Mouse (Mus musculus) mammary gland, adult 2 months (tissue): ENCODE results near the gene Atp4b. TPM values are rescaled to one million over a fixed set of nuclear protein-coding genes. Genes with fewer than 3 reads are reported as not detected.

ENCODE experiments used
- polyA plus RNA-seq: library from polyadenylated mRNA; depleted of rRNA; stranded (reverse); fragments of >200 nt; gene quantifications from 2 replicates; pipeline ENCODE4 v1.2.3, GENCODE M21; 2012; ENCODE audit warnings: low replicate concordance; rRNA removed

Atp4b gene
- 0.82 and 1.3 TPM in 2 replicates for polyA plus RNA-seq

GRCm38 (mm10) chr8:13396725-13397124 is at the start of gene Atp4b:
Gene Atp4b (minus strand): TSS chr8:13396825.

DNA sequence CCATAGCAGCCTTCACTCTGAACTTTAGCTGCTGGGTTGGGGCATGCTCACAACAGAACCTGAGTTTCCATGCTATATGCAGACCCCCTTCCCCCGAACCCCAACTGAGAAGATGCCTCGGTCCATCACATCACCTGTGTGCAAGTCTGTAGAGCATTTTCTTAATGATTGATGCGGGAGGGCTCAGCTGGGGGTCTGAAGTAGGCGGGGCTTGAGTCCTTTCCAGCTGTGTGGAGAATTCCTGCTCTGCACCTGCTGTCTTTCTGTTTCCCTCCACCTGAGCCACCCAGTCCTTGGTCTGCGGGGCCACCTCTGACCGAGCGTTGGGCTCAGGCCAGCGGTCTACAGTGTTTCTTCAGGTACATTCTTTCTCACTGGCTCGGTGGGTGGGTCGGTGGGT is 38.3 kb upstream of the Atp4b start, which contains the start of gene Tmem255b:
Gene Tmem255b, plus strand, starts transcription at position 301 of the 400 bp plus-strand sequence.

GRCm38 (mm10) chr8:13404666-13405131 is 8.1 kb upstream of the Atp4b start, which contains the start of gene Grk1:
Gene Grk1 (plus strand): TSS chr8:13405081.

DNA sequence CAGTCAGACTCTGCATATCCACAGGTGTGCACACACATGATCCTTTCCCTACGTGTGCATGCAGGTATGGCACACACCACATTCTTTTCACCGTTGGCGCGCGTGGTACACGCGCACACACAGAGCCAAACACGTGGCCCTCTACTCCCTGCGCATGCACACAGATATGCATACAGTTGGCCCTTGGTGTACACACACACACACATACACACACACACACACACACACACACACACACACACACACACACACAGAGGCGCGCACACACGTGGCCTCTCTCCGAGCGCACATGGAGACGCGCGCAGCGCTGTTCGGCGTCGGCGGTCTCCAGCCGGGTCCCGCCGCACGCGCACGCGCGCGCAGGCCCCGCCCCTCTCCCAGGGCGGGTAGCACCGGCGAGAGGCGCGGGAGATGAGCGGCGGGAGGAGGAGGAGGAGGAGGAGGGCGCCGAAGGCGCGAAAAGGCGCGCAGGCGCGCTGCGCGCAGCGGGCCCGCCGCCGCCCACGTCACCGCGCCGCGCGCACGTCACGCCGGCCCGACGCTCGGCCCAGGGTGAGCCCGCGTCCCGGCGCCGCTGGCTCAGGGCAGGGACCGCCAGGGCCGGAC is 58.3 kb downstream of the Atp4b start, which contains the start of gene Tfdp1:
Gene Tfdp1, plus strand, starts transcription at position 497 of the 606 bp plus-strand sequence.

Other genes starting within 250 kb of the Atp4b start
- gene Lamp1, start 237.7 kb downstream of the Atp4b start, polyA plus RNA-seq: 448 and 578 TPM in 2 replicates
- gene Grtp1, start 196.2 kb downstream of the Atp4b start, polyA plus RNA-seq: 7.1 and 16.2 TPM in 2 replicates
- gene Adprhl1, start 142.7 kb downstream of the Atp4b start, polyA plus RNA-seq: 0.53 and 2.8 TPM in 2 replicates
- 17.8 and 34.9 TPM in 2 replicates for gene Dcun1d2, start 108.7 kb downstream of the Atp4b start, polyA plus RNA-seq
- 26.0 and 41.1 TPM in 2 replicates for gene Tmco3, start 108.6 kb downstream of the Atp4b start, polyA plus RNA-seq
- gene Tfdp1, start 58.1 kb downstream of the Atp4b start, polyA plus RNA-seq: 22.0 and 39.2 TPM in 2 replicates
- gene Grk1, start 8.3 kb upstream of the Atp4b start, polyA plus RNA-seq: 0.01 TPM in 1 of 2 replicates, not detected in the other
- gene Tmem255b, start 38.4 kb upstream of the Atp4b start, polyA plus RNA-seq: 15.5 and 19.5 TPM in 2 replicates
- 194 and 224 TPM in 2 replicates for gene Gas6, start 97.7 kb upstream of the Atp4b start, polyA plus RNA-seq
- gene 1700029H14Rik, start 165.6 kb upstream of the Atp4b start, polyA plus RNA-seq: 0.13 TPM in 1 of 2 replicates, not detected in the other